Mouse (Mus musculus) urinary bladder, adult 18-20 months (tissue): Measurements from ENCODE around the gene Dppa5a.
"Not testable (repeated sequence)": the region's sequence is repeated elsewhere in the genome, so short reads cannot be mapped to it uniquely, and the experiment has no call there.

Source experiments
- DNase-seq, 2 experiments: peaks; one replicate each; pipeline ENCODE4 v3.0.0; 2022; ENCODE audit warnings: low spot score in 2 of 2, mixed read lengths in 2 of 2

The Dppa5a gene

DNA sequence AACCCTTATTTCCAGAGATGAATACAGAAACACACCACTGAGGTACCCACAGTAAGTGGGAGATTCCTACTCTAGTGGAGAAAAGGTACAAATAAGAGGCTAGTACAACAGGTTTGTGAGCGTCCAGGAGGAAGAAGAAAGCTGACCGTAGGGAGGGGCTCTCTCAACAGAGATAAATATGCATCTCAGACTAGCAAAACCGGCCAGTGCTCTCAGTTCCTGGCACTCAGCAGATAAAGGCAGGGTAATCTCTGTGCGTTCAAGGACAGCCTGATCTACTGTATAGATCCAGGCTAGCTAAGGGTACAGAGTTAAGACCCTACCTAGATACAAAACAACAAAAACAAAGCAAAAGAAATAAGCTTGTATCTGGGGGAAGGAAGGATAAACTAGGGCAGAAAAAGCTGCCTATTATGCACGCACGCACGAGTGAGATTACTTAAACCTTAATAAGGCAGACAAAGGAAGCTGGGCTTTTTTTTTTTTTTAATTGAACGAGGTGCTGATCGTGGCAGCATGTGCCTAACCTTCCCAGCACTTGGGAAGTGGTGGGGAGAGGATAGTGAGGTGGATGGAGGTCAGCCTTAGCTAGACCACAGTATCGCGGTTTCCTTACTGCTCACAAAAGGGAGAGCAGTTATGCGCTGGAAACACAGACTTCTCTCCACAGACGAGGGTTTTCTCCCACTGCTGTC lies 2.0 kb downstream of the Dppa5a start:
- no peak for DNase-seq

GRCm38 (mm10) chr9:78364701-78365100 lies 3.3 kb downstream of the Dppa5a start:
- DNase-seq = no peak

DNA sequence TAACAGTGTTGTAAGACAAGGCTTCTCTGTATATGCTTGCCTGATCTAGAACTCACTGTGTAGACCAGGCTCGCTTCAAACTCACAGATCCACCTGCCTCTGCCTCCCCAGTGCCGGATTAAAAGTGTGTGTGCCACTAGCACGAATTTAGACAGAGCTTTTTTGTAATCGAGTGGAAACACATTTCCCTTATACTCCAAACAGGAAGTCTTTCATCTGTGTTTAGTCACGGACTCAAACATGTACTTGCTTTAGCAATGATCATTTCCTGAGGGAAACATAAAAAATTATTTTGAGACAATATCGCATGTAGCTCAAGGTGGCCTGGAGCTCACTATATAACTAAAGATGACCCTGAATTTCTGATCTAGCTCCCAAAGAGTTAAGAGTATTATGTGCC lies 4.6 kb downstream of the Dppa5a start:
- no peak for DNase-seq

GRCm38 (mm10) chr9:78360484-78360872 lies 7.5 kb downstream of the Dppa5a start:
- no peak for DNase-seq

DNA sequence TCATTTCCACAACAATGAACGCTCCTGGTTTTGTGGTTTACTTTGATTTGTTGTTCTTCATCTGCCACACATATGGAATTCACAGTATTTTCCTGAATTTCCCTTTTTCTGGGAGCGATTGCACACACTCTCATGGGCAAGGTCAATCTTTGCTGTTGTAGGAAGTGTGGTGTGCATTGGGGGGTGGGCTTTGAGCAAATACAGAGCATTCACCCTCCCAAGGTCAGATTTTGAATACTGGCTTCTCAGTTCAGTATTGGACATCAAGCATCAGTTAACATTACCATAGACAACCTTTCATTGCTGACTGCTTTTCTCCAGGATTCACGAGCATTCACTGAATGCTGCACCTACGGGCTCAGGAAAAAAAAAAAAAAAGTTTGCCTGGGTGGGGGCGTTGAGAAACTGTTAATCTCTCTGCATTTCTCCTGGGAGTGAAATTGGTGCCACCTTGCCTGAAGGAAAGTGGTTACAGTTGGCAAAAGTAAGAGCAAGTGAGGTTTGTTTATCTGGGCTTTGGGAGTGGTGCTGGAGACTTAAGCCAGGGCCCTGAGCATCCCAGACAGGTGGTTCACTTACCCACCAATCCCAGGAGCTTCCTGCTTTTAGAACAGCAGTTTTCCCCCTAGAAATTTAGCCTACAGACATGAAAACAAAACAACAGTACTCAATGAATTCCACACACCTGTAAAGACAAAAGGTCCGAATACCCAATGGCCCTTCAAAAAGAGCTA lies 8.1 kb downstream of the Dppa5a start:
- DNase-seq = no peak

GRCm38 (mm10) chr9:78358053-78358452 lies 9.9 kb downstream of the Dppa5a start:
- peak; percentile 15 to 60 for DNase-seq

GRCm38 (mm10) chr9:78355611-78356010 lies 12.4 kb downstream of the Dppa5a start, which contains the start of gene Gsta2:
Gene Gsta2, minus strand, starts transcription at chr9:78355788.
- DNase-seq = no peak

DNA sequence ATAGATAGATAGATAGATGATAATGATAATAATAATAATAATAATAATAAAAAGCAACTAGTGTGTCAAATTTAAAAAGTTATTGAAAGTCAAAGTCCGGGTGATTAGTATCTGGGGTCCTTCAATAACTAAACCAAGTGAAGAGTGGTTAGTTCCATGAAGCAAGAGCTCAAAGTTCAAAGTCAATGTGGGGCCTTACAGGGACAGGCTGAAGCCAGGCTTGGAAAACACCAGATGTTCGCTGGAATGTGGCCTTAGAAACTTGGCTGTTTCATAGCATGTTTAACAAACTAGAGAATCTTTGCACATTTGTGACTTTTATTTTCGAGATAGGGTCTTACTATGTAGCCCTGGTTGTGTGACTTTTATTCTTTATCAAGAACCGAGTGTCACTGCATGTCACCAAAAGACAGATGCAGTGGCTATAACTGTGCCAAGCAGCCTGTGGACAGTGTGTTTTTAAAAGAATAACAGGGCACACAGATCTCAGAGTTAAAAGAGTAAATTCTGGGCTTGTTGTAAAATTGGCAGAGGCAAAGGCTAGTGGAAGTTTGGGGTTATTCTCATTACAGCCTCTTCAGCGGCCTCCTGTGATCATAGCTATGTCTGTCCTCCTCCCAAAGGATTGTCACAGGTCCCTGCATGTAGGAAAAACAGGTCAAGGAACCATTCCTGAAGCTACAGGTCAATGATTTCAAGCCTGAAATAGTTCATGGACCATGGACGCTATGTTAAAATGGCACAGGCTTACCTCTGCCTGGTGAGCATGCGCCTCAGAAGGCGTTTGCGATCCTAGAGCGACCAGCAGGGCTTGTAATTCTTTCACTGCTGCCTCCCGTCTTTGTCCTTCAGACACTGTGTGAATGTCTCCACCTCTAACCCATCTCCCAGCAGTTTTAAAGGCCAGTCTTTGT lies 13.1 kb downstream of the Dppa5a start:
- DNase-seq = no peak

- DNase-seq = no peak
Measured at GRCm38 (mm10) chr9:78351504-78352220, 16.3 kb downstream of the Dppa5a start.

DNA sequence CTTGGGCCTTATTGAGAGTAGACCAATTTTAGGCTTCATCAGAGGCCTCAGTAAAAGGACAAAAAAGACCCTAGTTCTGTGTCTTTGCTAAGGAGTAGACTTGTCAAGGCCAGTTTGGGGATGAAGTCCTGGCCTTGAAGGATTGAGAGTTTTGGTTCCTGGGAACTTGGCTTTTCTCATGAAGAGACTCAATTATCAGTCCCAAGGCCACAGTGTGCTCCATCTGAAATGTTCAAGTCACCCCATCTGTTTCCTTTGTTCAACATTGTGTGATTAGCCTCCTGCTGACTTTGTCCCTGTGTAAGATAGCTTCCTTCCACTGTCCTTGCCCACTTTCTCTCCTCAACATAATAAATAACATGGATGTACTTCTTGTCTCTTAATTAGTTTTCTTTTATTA lies 18.0 kb downstream of the Dppa5a start:
- DNase-seq = not testable (repeated sequence)

DNA sequence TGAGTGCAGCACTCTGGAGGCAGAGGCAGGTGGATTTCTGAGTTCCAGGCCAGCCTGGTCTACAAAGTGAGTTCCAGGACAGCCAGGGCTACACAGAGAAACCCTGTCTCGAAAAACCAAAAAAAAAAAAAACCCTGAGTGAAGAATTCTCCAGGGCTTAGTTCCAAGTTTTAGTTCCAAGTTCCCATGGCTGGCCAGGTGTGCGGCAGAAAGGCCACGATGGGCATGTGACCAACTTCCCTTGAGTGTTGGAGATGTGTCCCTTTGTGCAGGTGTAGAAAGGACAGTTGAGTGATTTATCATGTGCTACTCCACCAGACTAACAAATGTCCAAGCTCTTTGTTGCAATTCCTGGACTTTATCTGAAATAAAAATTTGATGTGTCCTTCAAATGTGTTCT lies 18.8 kb downstream of the Dppa5a start:
- not testable (repeated sequence) for DNase-seq

GRCm38 (mm10) chr9:78348206-78349004 lies 19.6 kb downstream of the Dppa5a start:
- peak in 1 of 2 experiments; percentile 56 for DNase-seq

GRCm38 (mm10) chr9:78347004-78347403 lies 21.0 kb downstream of the Dppa5a start:
- DNase-seq = peak in 1 of 2 experiments; percentile 14

DNA sequence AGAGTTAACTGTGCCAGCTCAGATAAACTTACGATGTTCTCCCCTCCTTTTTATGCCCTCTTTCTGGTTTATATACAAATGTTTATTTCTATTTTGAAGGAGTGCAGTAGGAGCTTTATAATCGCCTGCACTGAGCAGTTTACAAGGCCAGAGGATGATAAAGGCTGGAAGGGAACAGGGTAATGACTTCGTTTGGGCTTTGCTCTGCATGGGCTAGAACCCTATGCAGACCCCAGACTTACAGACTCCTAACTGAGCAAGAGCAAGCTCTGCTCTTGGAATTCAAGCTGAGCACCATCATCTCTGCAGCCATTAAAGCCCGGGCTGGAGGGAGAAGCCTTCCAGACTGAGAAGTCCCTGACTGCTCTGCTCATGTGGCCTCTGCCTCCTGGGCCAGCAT lies 22.7 kb downstream of the Dppa5a start:
- DNase-seq = not testable (repeated sequence)

DNA sequence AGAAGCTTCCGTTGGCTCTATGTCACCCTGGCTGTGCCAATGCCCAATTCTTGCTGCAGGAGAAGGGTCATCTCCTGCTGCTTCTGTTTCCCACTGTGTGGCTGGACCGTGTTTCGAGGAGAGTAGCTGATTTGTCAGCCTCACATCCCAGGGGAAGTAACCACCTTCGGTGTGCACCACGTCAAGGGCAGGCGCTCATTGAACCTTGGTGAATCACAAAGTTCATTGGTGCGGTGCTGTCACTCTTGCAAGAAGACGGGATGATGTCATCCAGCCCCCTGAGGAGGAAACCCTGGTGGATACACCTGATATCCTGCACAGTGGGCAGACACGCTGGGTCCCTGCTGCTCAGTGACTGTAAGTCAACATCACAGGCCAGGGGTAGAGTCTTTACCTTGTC lies 24.9 kb downstream of the Dppa5a start:
- not testable (repeated sequence) for DNase-seq

DNA sequence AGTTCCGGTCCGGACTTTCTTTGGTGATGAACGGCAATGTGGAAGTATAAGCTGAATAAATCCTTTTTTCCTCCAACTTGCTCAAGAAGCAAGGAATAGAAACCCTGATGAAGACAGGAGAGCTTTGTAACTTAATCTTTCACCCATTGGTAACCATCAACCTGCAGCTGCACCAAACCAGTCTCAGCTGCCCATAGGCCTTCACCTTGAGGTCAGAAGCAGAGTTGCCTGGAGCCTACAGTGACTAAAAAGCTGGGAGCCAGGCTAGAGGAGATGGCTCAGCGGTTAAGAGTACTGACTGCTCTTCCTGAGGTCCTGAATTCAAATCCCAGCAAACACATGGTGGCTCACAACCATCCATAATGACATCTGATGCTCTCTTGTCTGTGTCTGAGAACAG lies 25.5 kb downstream of the Dppa5a start:
- DNase-seq = not testable (repeated sequence)

- DNase-seq = peak; percentile 9 to 43
Measured at GRCm38 (mm10) chr9:78340324-78340723, 27.7 kb downstream of the Dppa5a start.

DNA sequence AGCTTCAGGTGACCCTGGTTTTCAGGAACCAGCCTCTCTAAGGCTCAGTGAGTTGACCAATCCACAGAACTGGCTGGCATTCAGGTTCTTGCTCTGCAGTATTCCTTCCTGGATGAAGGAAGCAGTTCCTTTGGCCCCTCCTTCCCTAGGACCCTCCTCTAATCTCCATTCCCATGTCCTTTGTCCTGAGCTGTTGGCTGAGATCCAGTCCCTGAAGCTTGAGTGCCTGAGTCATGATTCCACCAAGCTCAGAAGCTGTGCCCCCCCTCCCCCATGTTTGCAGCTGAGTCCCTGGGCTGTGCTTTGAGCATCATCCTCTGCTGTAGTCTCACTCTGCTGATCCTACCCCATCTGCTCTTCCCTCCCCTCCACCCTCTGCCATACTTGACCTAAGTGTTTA lies 30.9 kb downstream of the Dppa5a start:
- not testable (repeated sequence) for DNase-seq

DNA sequence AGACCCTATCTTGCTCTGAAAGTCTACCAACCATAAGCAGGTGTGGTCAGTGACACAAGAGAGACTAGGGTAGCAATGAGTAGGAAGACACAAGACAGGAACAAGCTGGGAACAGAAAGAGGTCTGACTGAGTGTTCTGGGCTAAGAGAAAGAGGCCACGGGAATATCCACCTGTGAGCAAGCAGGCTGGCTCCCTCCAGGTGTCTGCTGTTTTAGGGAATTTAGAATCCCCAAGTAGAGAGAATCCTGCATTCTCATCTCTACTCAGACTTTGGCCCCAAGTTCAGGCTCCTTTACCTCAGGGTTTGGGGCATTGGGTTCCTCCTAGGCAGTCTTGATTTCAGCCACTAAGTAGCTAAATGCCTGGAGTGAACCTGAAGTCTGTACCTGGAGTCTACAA lies 40.7 kb downstream of the Dppa5a start, which contains the start of gene Omt2b:
Gene Omt2b, plus strand, starts transcription at position 301 of the 400 bp plus-strand sequence.
- not testable (repeated sequence) for DNase-seq

DNA sequence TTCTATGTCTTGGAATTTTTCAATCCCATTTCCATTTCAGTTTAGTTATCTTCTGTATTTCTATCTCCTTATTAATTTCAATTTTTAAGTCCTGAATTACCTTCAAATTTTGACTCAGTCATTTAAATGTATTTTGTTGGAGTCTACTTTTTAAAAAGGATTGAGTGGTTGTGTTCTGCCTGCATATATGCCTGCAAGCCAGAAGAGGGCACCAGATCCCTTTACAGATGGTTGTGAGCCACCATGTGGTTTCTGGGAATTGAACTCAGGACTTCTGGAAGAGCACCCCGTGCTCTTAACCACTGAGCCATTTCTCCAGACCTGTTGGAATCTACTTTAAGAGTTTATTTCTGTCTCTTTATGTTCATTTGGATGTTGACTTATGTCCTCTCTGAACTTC lies 48.5 kb downstream of the Dppa5a start:
- no peak for DNase-seq
